Mouse (Mus musculus) natural killer cell, adult 2 months (primary cell): ENCODE data around the gene Ankrd36.
A peak's percentile ranks its signal among the peaks of the same experiment; 100 is the strongest.
"Not testable (repeated sequence)": the region's sequence is repeated elsewhere in the genome, so short reads cannot be mapped to it uniquely, and the experiment has no call there.

Experiments used
- DNase-seq, 2 experiments: peaks; one replicate each; pipeline ENCODE4 v3.0.0; 2022; ENCODE audit warnings: low spot score in 2 of 2

Ankrd36 gene

GRCm38 (mm10) chr11:5569474-5569873, at the start of gene Ankrd36:
Gene Ankrd36, plus strand, starts transcription at chr11:5569684.
- no peak for DNase-seq

GRCm38 (mm10) chr11:5520412-5521265, 48.8 kb upstream of the Ankrd36 start, which contains the start of gene Xbp1:
Gene Xbp1, plus strand, starts transcription at chr11:5520659.
- peak; percentile 94 to 96 for DNase-seq

GRCm38 (mm10) chr11:5521266-5521515, 48.3 kb upstream of the Ankrd36 start:
- DNase-seq, result peak in 1 of 2 experiments; percentile 32

- peak; percentile 63 to 74 for DNase-seq
These were observed 47.8 kb upstream of the Ankrd36 start for GRCm38 (mm10) chr11:5521516-5522291.

- no peak for DNase-seq
These were observed 46.6 kb upstream of the Ankrd36 start for GRCm38 (mm10) chr11:5522798-5523415.

- DNase-seq, result no peak
These were observed 44.1 kb upstream of the Ankrd36 start for GRCm38 (mm10) chr11:5525418-5525817.

GRCm38 (mm10) chr11:5526573-5527439, 42.7 kb upstream of the Ankrd36 start:
- no peak for DNase-seq

GRCm38 (mm10) chr11:5527865-5528523, 41.5 kb upstream of the Ankrd36 start:
- DNase-seq, result no peak

- DNase-seq, result no peak
These were observed 40.6 kb upstream of the Ankrd36 start for GRCm38 (mm10) chr11:5528841-5529240.

GRCm38 (mm10) chr11:5530172-5530571, 39.3 kb upstream of the Ankrd36 start:
- DNase-seq, result no peak

GRCm38 (mm10) chr11:5530717-5531116, 38.8 kb upstream of the Ankrd36 start:
- no peak for DNase-seq

- no peak for DNase-seq
These were observed 36.4 kb upstream of the Ankrd36 start for GRCm38 (mm10) chr11:5533108-5533507.

GRCm38 (mm10) chr11:5537454-5537853, 32.0 kb upstream of the Ankrd36 start:
- not testable (repeated sequence) for DNase-seq

- no peak for DNase-seq
These were observed 29.2 kb upstream of the Ankrd36 start for GRCm38 (mm10) chr11:5540331-5540730.

- peak; percentile 35 to 59 for DNase-seq
These were observed 28.2 kb upstream of the Ankrd36 start for GRCm38 (mm10) chr11:5541230-5541798.

- peak; percentile 80 to 83 for DNase-seq
These were observed 27.5 kb upstream of the Ankrd36 start, which contains the start of gene Ccdc117 for GRCm38 (mm10) chr11:5541799-5542481. Gene Ccdc117, minus strand, starts transcription at chr11:5542187.

- no peak for DNase-seq
These were observed 26.9 kb upstream of the Ankrd36 start for GRCm38 (mm10) chr11:5542482-5543185.

GRCm38 (mm10) chr11:5543281-5543680, 26.2 kb upstream of the Ankrd36 start:
- no peak for DNase-seq

GRCm38 (mm10) chr11:5544709-5545108, 24.8 kb upstream of the Ankrd36 start:
- not testable (repeated sequence) for DNase-seq
